Mouse (Mus musculus) neutrophil, adult 83 days (primary cell): ENCODE data around the gene Olfr921. TPM values are rescaled to one million over a fixed set of nuclear protein-coding genes. Genes with fewer than 3 reads are reported as not detected.

ENCODE experiments used
- total RNA-seq, 2 experiments: library from RNA; stranded (reverse); gene quantifications; one replicate each; pipeline ENCODE4 v1.2.4; 2023

Gene Olfr921
- total RNA-seq, result not detected

GRCm38 (mm10) chr9:38772768-38773167 lies at the start of gene Olfr921:
TSS of gene Olfr921 (plus strand) at chr9:38773068.

DNA sequence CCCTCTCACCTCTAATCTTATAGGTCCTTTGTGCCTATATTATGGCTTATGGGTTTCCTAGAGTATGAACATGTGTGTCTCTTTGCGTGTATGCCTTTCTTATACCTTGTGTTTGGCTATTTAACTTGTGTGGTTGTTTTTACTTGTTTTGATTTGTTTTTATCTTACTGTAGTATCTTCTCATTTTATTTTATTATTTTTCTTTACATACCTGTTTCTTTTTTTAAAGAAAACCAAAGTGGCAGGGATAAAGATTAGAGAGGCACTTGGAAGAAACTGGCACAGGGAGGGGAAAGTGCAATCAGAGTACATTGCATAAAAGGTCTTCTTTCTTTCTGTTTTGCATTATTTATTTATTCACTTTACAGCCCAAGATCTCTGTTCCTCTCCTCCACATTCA lies 20.9 kb upstream of the Olfr921 start, which contains the start of gene Olfr920:
Gene Olfr920 (plus strand): TSS at position 301 of the 400 bp plus-strand sequence.

GRCm38 (mm10) chr9:38814314-38814713 lies 41.4 kb downstream of the Olfr921 start, which contains the start of gene Olfr922:
TSS of gene Olfr922 (plus strand) at chr9:38814614.

DNA sequence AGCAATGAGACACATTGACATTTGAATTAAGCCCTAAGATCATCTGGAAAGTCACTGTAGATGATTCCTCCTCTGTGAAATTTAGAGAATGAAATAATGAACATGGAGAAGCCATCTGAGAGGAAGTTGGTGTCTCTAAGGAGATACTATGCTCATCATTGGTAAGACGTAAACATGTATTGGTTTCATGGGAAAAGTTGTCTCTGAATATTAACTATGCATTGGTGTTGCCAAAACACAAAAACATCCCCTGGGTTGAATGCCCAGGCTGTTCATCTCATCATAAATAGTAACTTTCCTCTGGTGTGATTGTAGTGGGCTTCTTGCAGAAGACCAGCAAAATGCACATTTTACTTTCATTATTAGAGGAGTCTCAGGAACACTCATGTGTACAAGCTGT lies 53.4 kb downstream of the Olfr921 start, which contains the start of gene Olfr923:
Gene Olfr923 (plus strand): TSS at position 301 of the 400 bp plus-strand sequence.

Other genes starting within 250 kb of the Olfr921 start
- gene Olfr910, start 235.2 kb upstream of the Olfr921 start, total RNA-seq, result not detected
- not detected for gene Olfr912, start 192.9 kb upstream of the Olfr921 start, total RNA-seq
- gene Olfr913, start 180.3 kb upstream of the Olfr921 start, total RNA-seq, result not detected
- gene Olfr914, start 168.0 kb upstream of the Olfr921 start, total RNA-seq, result not detected
- not detected for gene Olfr916, start 113.2 kb upstream of the Olfr921 start, total RNA-seq
- gene Olfr917, start 107.2 kb upstream of the Olfr921 start, total RNA-seq, result not detected
- gene Olfr918, start 98.5 kb upstream of the Olfr921 start, total RNA-seq, result not detected
- gene Olfr919, start 69.4 kb upstream of the Olfr921 start, total RNA-seq, result not detected
- 10 to 100 TPM; 23.1 to 26.8 TPM for gene Vwa5a, start 54.8 kb upstream of the Olfr921 start, total RNA-seq
- gene Olfr920, start 20.8 kb upstream of the Olfr921 start, total RNA-seq, result under 1 TPM in 1 of 2 experiments, not detected in 1; 0.11 TPM
- gene Olfr922, start 41.5 kb downstream of the Olfr921 start, total RNA-seq, result not detected
- gene Olfr923, start 53.5 kb downstream of the Olfr921 start, total RNA-seq, result not detected
- not detected for gene Olfr924, start 71.4 kb downstream of the Olfr921 start, total RNA-seq
- gene Olfr26, start 82.0 kb downstream of the Olfr921 start, total RNA-seq, result not detected
- not detected for gene Olfr926, start 104.1 kb downstream of the Olfr921 start, total RNA-seq
- gene Olfr930, start 156.7 kb downstream of the Olfr921 start, total RNA-seq, result not detected
- gene Olfr933, start 199.2 kb downstream of the Olfr921 start, total RNA-seq, result not detected
- not detected for gene Olfr934, start 215.2 kb downstream of the Olfr921 start, total RNA-seq
- not detected for gene Olfr935, start 226.6 kb downstream of the Olfr921 start, total RNA-seq